Mouse (Mus musculus): ENCODE measurements around the gene Acvr1b. TPM values are rescaled to one million over a fixed set of nuclear protein-coding genes. Genes with fewer than 3 reads are reported as not detected.

The Acvr1b gene
- total and polyA plus RNA-seq, 3 experiments: under 0.01 TPM; not detected in 2

GRCm38 (mm10) chr15:101184300-101184699, 10.4 kb downstream of the Acvr1b start:
- no peak for ATAC-seq (ENCODE audit: extremely low read depth, insufficient number of reproducible peaks, low FRiP score, poor library complexity, severe bottlenecking)
- Histone ChIP-seq H3K9me3 (replicated peaks) (peaks cover 66% of the 10 kb centered on the region), H3K36me3 (replicated peaks) (no peaks in the 10 kb centered on the region), H3K4me1 (ENCODE audit: insufficient read depth, low read depth, low read length) (no peaks in the 10 kb centered on the region), H3K27me3 (ENCODE audit: insufficient read depth, low read length) (no peaks in the 10 kb centered on the region), H3K4me3 (ENCODE audit: low read depth, low read length) (no peak overlapping the region)
- TF ChIP-seq TAL1 (conservative IDR thresholded peaks at IDR 0.05; ENCODE audit: low read depth, low read length) (no peak), POLR2AphosphoS5 (IDR thresholded peaks at IDR 0.05; ENCODE audit: insufficient replicate concordance, low read depth, low read length) (no peak), GATA1 (IDR thresholded peaks at IDR 0.05; ENCODE audit: borderline replicate concordance, low read length) (no peak), CTCF (IDR thresholded peaks at IDR 0.05; ENCODE audit: low read depth, low read length) (no peak), GATA2 (IDR thresholded peaks at IDR 0.05; ENCODE audit: borderline replicate concordance, low read depth, low read length) (no peak)
- no peak for DNase-seq (ENCODE audit: low spot score)

DNA sequence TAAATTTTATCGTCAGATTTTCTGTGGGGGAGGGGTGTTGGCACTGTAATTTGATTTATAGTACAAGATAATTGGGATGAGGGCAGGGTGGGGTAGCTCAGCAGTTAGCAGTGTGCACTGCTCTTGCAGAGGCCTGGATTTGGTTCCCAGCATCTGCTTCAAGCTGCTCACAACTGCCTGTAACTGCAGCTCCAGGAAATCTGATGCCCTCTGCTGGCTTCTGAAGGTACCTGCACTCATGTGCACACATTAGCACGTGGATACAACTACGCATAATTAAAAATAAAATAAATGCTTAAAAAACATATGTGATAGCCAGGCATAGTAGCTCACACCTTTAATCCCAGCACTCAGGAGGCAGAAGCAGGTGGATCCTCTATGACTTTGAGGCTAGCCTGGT, 11.7 kb downstream of the Acvr1b start:
- peaks cover 66% of the 10 kb centered on the region for H3K9me3 ChIP-seq (replicated peaks)
- H3K27me3 ChIP-seq (ENCODE audit: insufficient read depth, low read length): no peaks in the 10 kb centered on the region
- no peak for TF ChIP-seq POLR2AphosphoS5 (IDR thresholded peaks at IDR 0.05; ENCODE audit: insufficient replicate concordance, low read depth, low read length)
- TF ChIP-seq TAL1 (conservative IDR thresholded peaks at IDR 0.05; ENCODE audit: low read depth, low read length): no peak
- no peak for TF ChIP-seq CTCF (IDR thresholded peaks at IDR 0.05; ENCODE audit: low read depth, low read length)
- TF ChIP-seq GATA1 (IDR thresholded peaks at IDR 0.05; ENCODE audit: borderline replicate concordance, low read length): no peak
- TF ChIP-seq GATA2 (IDR thresholded peaks at IDR 0.05; ENCODE audit: borderline replicate concordance, low read depth, low read length): no peak
- no peaks in the 10 kb centered on the region for H3K36me3 ChIP-seq (replicated peaks)
- no peak overlapping the region for H3K4me3 ChIP-seq (ENCODE audit: low read depth, low read length)
- H3K4me1 ChIP-seq (ENCODE audit: insufficient read depth, low read depth, low read length): no peaks in the 10 kb centered on the region
- ATAC-seq (ENCODE audit: extremely low read depth, insufficient number of reproducible peaks, low FRiP score, poor library complexity, severe bottlenecking): no peak
- DNase-seq (ENCODE audit: low spot score): no peak

- TF ChIP-seq TAL1 (conservative IDR thresholded peaks at IDR 0.05; ENCODE audit: low read depth, low read length): no peak
- no peak for TF ChIP-seq POLR2AphosphoS5 (IDR thresholded peaks at IDR 0.05; ENCODE audit: insufficient replicate concordance, low read depth, low read length)
- no peak for TF ChIP-seq CTCF (IDR thresholded peaks at IDR 0.05; ENCODE audit: low read depth, low read length)
- TF ChIP-seq GATA2 (IDR thresholded peaks at IDR 0.05; ENCODE audit: borderline replicate concordance, low read depth, low read length): no peak
- no peak for TF ChIP-seq GATA1 (IDR thresholded peaks at IDR 0.05; ENCODE audit: borderline replicate concordance, low read length)
- no peaks in the 10 kb centered on the region for H3K4me1 ChIP-seq (ENCODE audit: insufficient read depth, low read depth, low read length)
- H3K27me3 ChIP-seq (ENCODE audit: insufficient read depth, low read length): no peaks in the 10 kb centered on the region
- no peak for ATAC-seq (ENCODE audit: extremely low read depth, insufficient number of reproducible peaks, low FRiP score, poor library complexity, severe bottlenecking)
- no peak overlapping the region for H3K4me3 ChIP-seq (ENCODE audit: low read depth, low read length)
- no peak for DNase-seq (ENCODE audit: low spot score)
- H3K9me3 ChIP-seq (replicated peaks): peaks cover 71% of the 10 kb centered on the region
- no peaks in the 10 kb centered on the region for H3K36me3 ChIP-seq (replicated peaks)
Observed at GRCm38 (mm10) chr15:101187907-101188306, 14.0 kb downstream of the Acvr1b start.

- no peak for ATAC-seq (ENCODE audit: extremely low read depth, insufficient number of reproducible peaks, low FRiP score, poor library complexity, severe bottlenecking)
- Histone ChIP-seq H3K4me1 (ENCODE audit: insufficient read depth, low read depth, low read length) (no peaks in the 10 kb centered on the region), H3K9me3 (replicated peaks) (peaks cover 81% of the 10 kb centered on the region), H3K36me3 (replicated peaks) (no peaks in the 10 kb centered on the region), H3K27me3 (ENCODE audit: insufficient read depth, low read length) (no peaks in the 10 kb centered on the region), H3K4me3 (ENCODE audit: low read depth, low read length) (no peak overlapping the region)
- TF ChIP-seq POLR2AphosphoS5 (IDR thresholded peaks at IDR 0.05; ENCODE audit: insufficient replicate concordance, low read depth, low read length) (no peak), TAL1 (conservative IDR thresholded peaks at IDR 0.05; ENCODE audit: low read depth, low read length) (no peak), GATA2 (IDR thresholded peaks at IDR 0.05; ENCODE audit: borderline replicate concordance, low read depth, low read length) (no peak), CTCF (IDR thresholded peaks at IDR 0.05; ENCODE audit: low read depth, low read length) (no peak)
- DNase-seq (ENCODE audit: low spot score): no peak
Observed at GRCm38 (mm10) chr15:101189981-101190761, 16.3 kb downstream of the Acvr1b start.

DNA sequence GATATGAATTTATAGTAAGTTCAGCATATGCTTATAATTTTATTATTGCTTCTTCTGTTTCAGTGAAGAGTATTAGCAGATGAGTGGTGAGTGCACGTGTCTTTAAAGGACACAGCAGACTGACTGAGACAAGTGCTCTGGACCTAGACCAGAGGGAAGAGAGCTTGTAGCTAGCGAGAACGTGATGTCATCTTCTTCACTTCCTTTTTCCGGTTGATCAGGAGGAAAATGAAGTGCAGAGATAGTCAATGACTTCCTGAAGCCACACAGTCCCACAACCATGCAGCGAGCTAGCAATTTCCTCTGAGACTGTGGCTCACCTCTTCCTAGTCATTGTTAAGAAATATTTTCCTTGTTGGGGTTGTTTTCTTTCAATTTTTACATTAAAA, 16.9 kb downstream of the Acvr1b start:
- H3K27me3 ChIP-seq (ENCODE audit: insufficient read depth, low read length): no peaks in the 10 kb centered on the region
- DNase-seq (ENCODE audit: low spot score) (no peak), ATAC-seq (ENCODE audit: extremely low read depth, insufficient number of reproducible peaks, low FRiP score, poor library complexity, severe bottlenecking) (no peak)
- H3K36me3 ChIP-seq (replicated peaks): no peaks in the 10 kb centered on the region
- no peak for TF ChIP-seq GATA2 (IDR thresholded peaks at IDR 0.05; ENCODE audit: borderline replicate concordance, low read depth, low read length)
- peaks cover 84% of the 10 kb centered on the region for H3K9me3 ChIP-seq (replicated peaks)
- H3K4me3 ChIP-seq (ENCODE audit: low read depth, low read length): no peak overlapping the region
- no peaks in the 10 kb centered on the region for H3K4me1 ChIP-seq (ENCODE audit: insufficient read depth, low read depth, low read length)

- no peaks in the 10 kb centered on the region for H3K4me1 ChIP-seq (ENCODE audit: insufficient read depth, low read depth, low read length)
- no peaks in the 10 kb centered on the region for H3K27me3 ChIP-seq (ENCODE audit: insufficient read depth, low read length)
- DNase-seq (ENCODE audit: low spot score): no peak
- peaks cover 85% of the 10 kb centered on the region for H3K9me3 ChIP-seq (replicated peaks)
- no peak overlapping the region for H3K4me3 ChIP-seq (ENCODE audit: low read depth, low read length)
- TF ChIP-seq GATA2 (IDR thresholded peaks at IDR 0.05; ENCODE audit: borderline replicate concordance, low read depth, low read length) (no peak), CTCF (IDR thresholded peaks at IDR 0.05; ENCODE audit: low read depth, low read length) (no peak), TAL1 (conservative IDR thresholded peaks at IDR 0.05; ENCODE audit: low read depth, low read length) (no peak)
- ATAC-seq (ENCODE audit: extremely low read depth, insufficient number of reproducible peaks, low FRiP score, poor library complexity, severe bottlenecking): no peak
- no peaks in the 10 kb centered on the region for H3K36me3 ChIP-seq (replicated peaks)
Observed at GRCm38 (mm10) chr15:101191459-101192259, 17.8 kb downstream of the Acvr1b start.
